Mouse (Mus musculus) testis, adult 2 months (tissue): ENCODE measurements around the gene Fnbp1l. TPM values are rescaled to one million over a fixed set of nuclear protein-coding genes. Genes with fewer than 3 reads are reported as not detected.
A peak's percentile ranks its signal among the peaks of the same experiment; 100 is the strongest.

Source experiments
- H3K27ac ChIP-seq: fragments of 200-500 bp; 2 replicates; pipeline ENCODE4 v1.5.1; 2012; ENCODE audit warnings: low read depth, low read length; ENCODE audit not compliant: control insufficient read depth, insufficient read depth
- H3K27me3 ChIP-seq: fragments of 200-500 bp; 2 replicates; pipeline ENCODE4 v1.6.1; 2012; ENCODE audit warnings: mild to moderate bottlenecking, low read length, moderate library complexity; ENCODE audit not compliant: control insufficient read depth, insufficient read depth
- H3K36me3 ChIP-seq: fragments of 200-500 bp; 2 replicates; pipeline ENCODE4 v1.6.1; 2012; ENCODE audit warnings: mild to moderate bottlenecking, low read length; ENCODE audit not compliant: control insufficient read depth, insufficient read depth
- H3K4me1 ChIP-seq: fragments of 200-500 bp; 2 replicates; pipeline ENCODE4 v1.6.1; 2012; ENCODE audit warnings: low read length; ENCODE audit not compliant: control insufficient read depth, insufficient read depth
- H3K4me3 ChIP-seq: fragments of 200-500 bp; 2 replicates; pipeline ENCODE4 v1.5.1; 2012; ENCODE audit warnings: low read depth, mild to moderate bottlenecking, low read length, moderate library complexity, mixed read lengths; ENCODE audit not compliant: control insufficient read depth
- CTCF ChIP-seq: fragments of 200-500 bp; IDR thresholded peaks from 2 replicates; pipeline ENCODE4 v1.5.1; 2012; ENCODE audit warnings: low read depth, mild to moderate bottlenecking, inconsistent platforms, low read length, moderate library complexity; ENCODE audit not compliant: control insufficient read depth, insufficient read depth, insufficient replicate concordance
- POLR2A ChIP-seq: fragments of 200-500 bp; IDR thresholded peaks from 2 replicates; pipeline ENCODE4 v1.6.1; 2012; ENCODE audit warnings: low read depth, mild to moderate bottlenecking, inconsistent platforms, low read length, moderate library complexity; ENCODE audit not compliant: control insufficient read depth
- polyA plus RNA-seq: library from polyadenylated mRNA; depleted of rRNA; stranded (reverse); fragments of >200 nt; gene quantifications from 2 replicates; pipeline ENCODE4 v1.2.3, GENCODE M21; 2012; rRNA removed

The Fnbp1l gene
- polyA plus RNA-seq = 11.7 and 13.5 TPM in 2 replicates

- Histone ChIP-seq H3K36me3 (no peaks in the 10 kb centered on the region), H3K4me1 (peaks cover 10% of the 10 kb centered on the region), H3K4me3 (peak within 1 kb of the TSS; percentile 92), H3K27ac (peak within 1 kb of the TSS; percentile 69), H3K27me3 (0 out of 2 replicates have a peak, but pooled peaks cover 2% of the 10 kb centered on the region)
- no peak for TF ChIP-seq CTCF
- TF ChIP-seq POLR2A = peak; percentile 44
These were observed at the start of gene Fnbp1l for GRCm38 (mm10) chr3:122618991-122619930. TSS of gene Fnbp1l (minus strand) at chr3:122619715.

DNA sequence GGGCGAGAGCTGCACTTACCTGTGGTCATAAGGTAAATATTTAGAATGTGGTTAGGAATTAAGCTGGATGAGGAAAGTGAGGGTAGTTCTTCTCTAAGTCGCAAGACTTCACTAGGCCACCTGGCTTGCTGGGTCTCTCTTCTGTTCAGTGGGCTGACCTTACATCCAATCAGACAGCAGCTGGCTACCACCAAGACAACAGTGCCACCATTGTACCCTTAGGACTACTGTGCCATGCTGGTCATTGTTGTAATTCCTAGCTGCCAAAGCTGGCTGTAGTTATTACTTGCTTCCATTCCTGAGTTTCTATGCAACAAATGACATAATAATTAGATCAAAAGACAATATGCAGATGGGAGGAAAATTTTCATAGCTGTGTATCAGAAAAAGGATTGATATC, 41.3 kb upstream of the Fnbp1l start:
- Histone ChIP-seq H3K4me1 (no peaks in the 10 kb centered on the region), H3K27me3 (no peaks in the 10 kb centered on the region), H3K27ac (no peak overlapping the region), H3K36me3 (no peaks in the 10 kb centered on the region), H3K4me3 (no peak overlapping the region)
- TF ChIP-seq CTCF (no peak), POLR2A (no peak)

DNA sequence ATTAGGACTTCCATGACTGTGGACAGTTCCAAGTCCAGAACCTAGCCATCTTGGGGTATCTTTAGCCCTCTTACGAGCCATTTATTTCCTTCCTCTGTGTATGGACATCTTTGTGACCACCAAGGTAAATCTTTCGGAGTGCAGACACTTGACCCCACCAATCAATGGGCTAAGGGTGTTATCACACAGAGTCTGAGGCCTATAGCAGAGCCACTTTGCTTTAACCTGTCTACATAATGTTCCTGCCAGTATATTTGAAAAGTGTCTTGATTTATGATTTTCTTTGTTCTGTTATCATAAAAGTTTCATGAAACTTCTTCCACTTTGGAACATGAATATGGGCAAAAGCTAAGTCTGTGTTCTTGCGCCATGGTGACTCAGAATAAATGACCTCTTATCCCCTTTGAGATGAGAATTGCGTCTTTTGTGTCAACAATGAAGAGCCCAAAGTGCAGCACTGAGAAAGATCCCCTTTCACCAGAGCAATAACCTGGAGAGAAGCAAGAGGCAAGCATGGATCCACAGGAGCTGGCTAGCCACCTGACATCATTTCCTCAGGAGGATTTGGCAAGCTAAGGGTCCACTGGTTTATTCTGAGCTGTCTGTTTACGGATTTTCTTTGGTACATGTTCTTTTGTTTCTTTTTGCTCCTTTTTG, 39.9 kb upstream of the Fnbp1l start:
- Histone ChIP-seq H3K27me3 (no peaks in the 10 kb centered on the region), H3K4me1 (no peaks in the 10 kb centered on the region), H3K36me3 (no peaks in the 10 kb centered on the region), H3K4me3 (no peak overlapping the region), H3K27ac (no peak overlapping the region)
- TF ChIP-seq POLR2A (no peak), CTCF (no peak)

DNA sequence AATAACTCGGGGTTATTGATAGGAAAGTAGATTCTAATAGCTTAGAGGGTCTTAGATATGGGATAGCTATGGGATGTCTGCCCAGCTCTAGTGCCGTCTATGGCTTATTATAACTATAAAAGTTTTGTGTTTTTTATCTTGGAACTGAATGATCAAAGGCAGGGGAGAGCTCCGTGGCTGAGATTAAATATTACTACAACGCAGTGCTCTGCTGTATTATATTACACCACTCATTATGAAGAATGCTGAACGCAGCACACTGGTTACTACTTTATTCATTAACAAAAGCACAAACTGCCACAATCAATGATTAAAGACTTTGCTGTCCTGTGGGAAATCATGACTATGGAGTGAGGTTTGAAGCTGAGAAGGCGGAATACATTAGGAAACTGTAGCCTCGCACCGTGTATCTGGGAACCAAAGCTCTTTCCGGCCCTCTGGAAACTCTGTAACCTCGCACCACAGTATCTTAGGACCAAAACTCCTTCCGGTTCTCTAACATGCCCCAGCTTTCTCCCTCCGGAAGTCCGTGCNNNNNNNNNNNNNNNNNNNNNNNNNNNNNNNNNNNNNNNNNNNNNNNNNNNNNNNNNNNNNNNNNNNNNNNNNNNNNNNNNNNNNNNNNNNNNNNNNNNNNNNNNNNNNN, 27.8 kb upstream of the Fnbp1l start:
- Histone ChIP-seq H3K4me1 (no peaks in the 10 kb centered on the region), H3K27ac (no peak overlapping the region), H3K4me3 (no peak overlapping the region), H3K27me3 (no peaks in the 10 kb centered on the region), H3K36me3 (no peaks in the 10 kb centered on the region)
- TF ChIP-seq CTCF (no peak), POLR2A (no peak)

GRCm38 (mm10) chr3:122640286-122640685, 20.8 kb upstream of the Fnbp1l start:
- no peaks in the 10 kb centered on the region; the same call in 1 of the 2 replicates for H3K4me1 ChIP-seq
- H3K27ac ChIP-seq = no peak overlapping the region
- TF ChIP-seq POLR2A (no peak), CTCF (no peak)
- H3K4me3 ChIP-seq = no peak overlapping the region
- no peaks in the 10 kb centered on the region for H3K36me3 ChIP-seq
- no peaks in the 10 kb centered on the region for H3K27me3 ChIP-seq

GRCm38 (mm10) chr3:122639197-122639475, 19.6 kb upstream of the Fnbp1l start:
- no peak overlapping the region for H3K27ac ChIP-seq
- H3K4me1 ChIP-seq = no peaks in the 10 kb centered on the region; the same call in 1 of the 2 replicates
- TF ChIP-seq POLR2A = no peak
- no peak; the same call in 1 of the 2 replicates for TF ChIP-seq CTCF
- no peaks in the 10 kb centered on the region for H3K27me3 ChIP-seq
- no peak overlapping the region for H3K4me3 ChIP-seq
- H3K36me3 ChIP-seq = no peaks in the 10 kb centered on the region
